Mouse (Mus musculus) MEL (cell line): Measurements from ENCODE around the gene Sox5. TPM values are rescaled to one million over a fixed set of nuclear protein-coding genes. Genes with fewer than 3 reads are reported as not detected.

Experiments used
- DNase-seq: peaks from one replicate; pipeline ENCODE4 v3.0.0; 2011; ENCODE audit warnings: low read depth, low spot score
- H3K27ac ChIP-seq: 2 replicates; pipeline ENCODE4 v1.5.1; 2012; ENCODE audit warnings: low read depth, mild to moderate bottlenecking, control low read depth, low read length, moderate library complexity; ENCODE audit not compliant: control insufficient read depth
- H3K27me3 ChIP-seq, 2 experiments: fragments of 150-350 bp in 1 of 2; sonication (generic) in 1 of 2; 2 replicates each; pipeline ENCODE4 v1.6.1; 2012; ENCODE audit warnings: low read length in 2 of 2, mild to moderate bottlenecking in 2 of 2, improper control_type of control experiment in 1 of 2, moderate library complexity in 1 of 2; ENCODE audit not compliant: insufficient read depth in 2 of 2, control insufficient read depth in 1 of 2
- H3K36me3 ChIP-seq, 2 experiments: 2 replicates each; pipeline ENCODE4 v1.6.1; 2012 to 2014; ENCODE audit warnings: low read length in 2 of 2, improper control_type of control experiment in 1 of 2, inconsistent platforms in 1 of 2, mild to moderate bottlenecking in 1 of 2; ENCODE audit not compliant: insufficient read depth in 2 of 2, control insufficient read depth in 1 of 2
- H3K4me1 ChIP-seq, 2 experiments: fragments of 150-350 bp in 1 of 2; sonication (generic) in 1 of 2; 2 replicates each; pipeline ENCODE4 v1.6.1; 2012; ENCODE audit warnings: low read length in 2 of 2, improper control_type of control experiment in 1 of 2, mild to moderate bottlenecking in 1 of 2; ENCODE audit not compliant: insufficient read depth in 2 of 2, control insufficient read depth in 1 of 2
- H3K4me3 ChIP-seq, 2 experiments: fragments of 150-350 bp in 1 of 2; sonication (generic) in 1 of 2; 2 replicates each; pipeline ENCODE4 v1.5.1; 2012; ENCODE audit warnings: low read depth in 2 of 2, low read length in 2 of 2, mild to moderate bottlenecking in 2 of 2, moderate library complexity in 2 of 2, control low read depth in 1 of 2, improper control_type of control experiment in 1 of 2; ENCODE audit not compliant: control insufficient read depth in 1 of 2, insufficient read depth in 1 of 2
- H3K79me2 ChIP-seq: 2 replicates; pipeline ENCODE4 v1.6.1; 2012; ENCODE audit warnings: mild to moderate bottlenecking, low read length, moderate library complexity; ENCODE audit not compliant: control insufficient read depth, poor library complexity, insufficient read depth
- H3K9ac ChIP-seq: 2 replicates; pipeline ENCODE4 v1.6.1; 2012; ENCODE audit warnings: low read depth, mild to moderate bottlenecking, control low read depth, low read length, moderate library complexity; ENCODE audit not compliant: control insufficient read depth, poor library complexity, severe bottlenecking
- H3K9me3 ChIP-seq: fragments of 150-350 bp; sonication (generic); replicated peaks from 2 replicates; pipeline ENCODE4 v1.6.1; 2012; ENCODE audit warnings: mild to moderate bottlenecking, low read length, improper control_type of control experiment, moderate library complexity; ENCODE audit not compliant: insufficient read depth
- BHLHE40 ChIP-seq: IDR thresholded peaks from 2 replicates; pipeline ENCODE4 v1.6.1; 2012; ENCODE audit warnings: low read depth, mild to moderate bottlenecking, inconsistent platforms, low read length, improper control_type of control experiment, borderline replicate concordance
- CHD2 ChIP-seq: IDR thresholded peaks from 2 replicates; pipeline ENCODE4 v1.6.1; 2011; ENCODE audit warnings: low read length, improper control_type of control experiment
- CTCF ChIP-seq, 3 experiments: IDR thresholded peaks in 2 of 3; conservative IDR thresholded peaks in 1 of 3; 2 replicates each; pipeline ENCODE4 v1.5.1; 2011 to 2012; ENCODE audit warnings: low read length in 3 of 3, low read depth in 2 of 3, mild to moderate bottlenecking in 2 of 3, improper control_type of control experiment in 1 of 3, inconsistent platforms in 1 of 3, mixed read lengths in 1 of 3, moderate library complexity in 1 of 3; ENCODE audit not compliant: control insufficient read depth in 1 of 3, insufficient read depth in 1 of 3, poor library complexity in 1 of 3, severe bottlenecking in 1 of 3
- GABPA ChIP-seq: IDR thresholded peaks from 2 replicates; pipeline ENCODE4 v1.6.1; 2012; ENCODE audit warnings: low read depth, mild to moderate bottlenecking, inconsistent platforms, low read length, improper control_type of control experiment, moderate library complexity
- GATA1 ChIP-seq: IDR thresholded peaks from 2 replicates; pipeline ENCODE4 v1.6.1; 2011; ENCODE audit warnings: low read depth, low read length, improper control_type of control experiment
- KAT2A ChIP-seq: conservative IDR thresholded peaks from 2 replicates; pipeline ENCODE4 v1.6.1; 2012; ENCODE audit warnings: low read depth, low read length, improper control_type of control experiment, inconsistent platforms
- MEF2A ChIP-seq: IDR thresholded peaks from 2 replicates; pipeline ENCODE4 v1.6.1; 2014; ENCODE audit warnings: low read depth, mild to moderate bottlenecking, inconsistent platforms, low read length, improper control_type of control experiment; ENCODE audit not compliant: poor library complexity, insufficient replicate concordance, severe bottlenecking; ENCODE audit errors: extremely low read depth
- MXI1 ChIP-seq: IDR thresholded peaks from 2 replicates; pipeline ENCODE4 v1.6.1; 2011; ENCODE audit warnings: mild to moderate bottlenecking, low read depth, low read length, improper control_type of control experiment
- MYB ChIP-seq: IDR thresholded peaks from 2 replicates; pipeline ENCODE4 v1.6.1; 2011; ENCODE audit warnings: mild to moderate bottlenecking, low read depth, low read length, improper control_type of control experiment
- MYC ChIP-seq: IDR thresholded peaks from 2 replicates; pipeline ENCODE4 v1.6.1; 2011; ENCODE audit warnings: low read depth, mild to moderate bottlenecking, low read length, improper control_type of control experiment, moderate library complexity
- NRF1 ChIP-seq: IDR thresholded peaks from 2 replicates; pipeline ENCODE4 v1.6.1; 2014; ENCODE audit warnings: low read depth, mild to moderate bottlenecking, inconsistent platforms, low read length, improper control_type of control experiment, moderate library complexity; ENCODE audit not compliant: poor library complexity, insufficient read depth, severe bottlenecking
- POLR2A ChIP-seq, 2 experiments: IDR thresholded peaks; 2 replicates each; pipeline ENCODE4 v1.6.1; 2011 to 2012; ENCODE audit warnings: low read length in 2 of 2, mild to moderate bottlenecking in 2 of 2, control low read depth in 1 of 2, improper control_type of control experiment in 1 of 2, low read depth in 1 of 2, moderate library complexity in 1 of 2; ENCODE audit not compliant: control insufficient read depth in 1 of 2, insufficient read depth in 1 of 2, poor library complexity in 1 of 2
- POLR2AphosphoS2 ChIP-seq: IDR thresholded peaks from 2 replicates; pipeline ENCODE4 v1.6.1; 2011; ENCODE audit warnings: low read length, improper control_type of control experiment
- RAD21 ChIP-seq: IDR thresholded peaks from 2 replicates; pipeline ENCODE4 v1.6.1; 2011; ENCODE audit warnings: mild to moderate bottlenecking, low read depth, low read length, improper control_type of control experiment
- RCOR1 ChIP-seq: IDR thresholded peaks from 2 replicates; pipeline ENCODE4 v1.6.1; 2012; ENCODE audit warnings: low read depth, mild to moderate bottlenecking, inconsistent platforms, low read length, improper control_type of control experiment
- SMC3 ChIP-seq: IDR thresholded peaks from 2 replicates; pipeline ENCODE4 v1.6.1; 2011; ENCODE audit warnings: low read depth, low read length, improper control_type of control experiment
- TAL1 ChIP-seq: IDR thresholded peaks from 2 replicates; pipeline ENCODE4 v1.6.1; 2012; ENCODE audit warnings: mild to moderate bottlenecking, inconsistent platforms, low read length, moderate library complexity, mixed read lengths
- TBP ChIP-seq: IDR thresholded peaks from 2 replicates; pipeline ENCODE4 v1.8.0; 2011; ENCODE audit warnings: low read depth, low read length, improper control_type of control experiment
- TCF12 ChIP-seq: IDR thresholded peaks from 2 replicates; pipeline ENCODE4 v1.6.1; 2014; ENCODE audit warnings: low read depth, mild to moderate bottlenecking, inconsistent platforms, low read length, improper control_type of control experiment, moderate library complexity
- USF1 ChIP-seq: IDR thresholded peaks from 2 replicates; pipeline ENCODE4 v1.6.1; 2014; ENCODE audit warnings: low read depth, mild to moderate bottlenecking, inconsistent platforms, low read length, improper control_type of control experiment, moderate library complexity
- polyA plus RNA-seq, 2 experiments: library from polyadenylated mRNA; stranded (reverse) in 1 of 2; unstranded in 1 of 2; fragments of >175 nt in 1 of 2; fragments of >200 nt in 1 of 2; gene quantifications; 2 replicates each; pipeline versions ENCODE4 v1.2.1 to v1.2.4; 2012; ENCODE audit warnings: low replicate concordance in 2 of 2, low read depth in 1 of 2; ENCODE audit not compliant: insufficient read length in 2 of 2, insufficient read depth in 1 of 2, missing spikeins in 1 of 2
- total RNA-seq: library from RNA; depleted of rRNA; stranded (reverse); fragments of 300-350 nt; gene quantifications from 2 replicates; pipeline ENCODE4 v1.2.3, GENCODE M21; 2012

The Sox5 gene
- total and polyA plus RNA-seq, 3 experiments, result 0.19 to 3.0 TPM; not detected in 1

- no peak for DNase-seq
- Histone ChIP-seq H3K27me3 (no peaks in the 10 kb centered on the region), H3K79me2 (no peaks in the 10 kb centered on the region), H3K9ac (no peak overlapping the region), H3K4me1 (no peaks in the 10 kb centered on the region), H3K36me3 (no peaks in the 10 kb centered on the region), H3K9me3 (no peaks in the 10 kb centered on the region), H3K4me3 (no peak overlapping the region), H3K27ac (no peak overlapping the region)
- TF ChIP-seq MXI1 (no peak), GATA1 (no peak), USF1 (no peak), BHLHE40 (no peak), TAL1 (no peak), MYC (no peak), GABPA (no peak), MYB (no peak), RAD21 (no peak), KAT2A (no peak)
These were observed 813.9 kb downstream of the Sox5 start for GRCm38 (mm10) chr6:143967724-143968400.

GRCm38 (mm10) chr6:143960487-143960886 lies 821.3 kb downstream of the Sox5 start:
- Histone ChIP-seq H3K79me2 (no peaks in the 10 kb centered on the region), H3K36me3 (no peaks in the 10 kb centered on the region), H3K4me1 (no peaks in the 10 kb centered on the region), H3K27ac (no peak overlapping the region), H3K27me3 (no peaks in the 10 kb centered on the region), H3K9ac (no peak overlapping the region), H3K9me3 (no peaks in the 10 kb centered on the region), H3K4me3 (no peak overlapping the region)
- TF ChIP-seq MYC (no peak), SMC3 (no peak), MEF2A (no peak), RAD21 (no peak), GABPA (no peak), TBP (no peak), TCF12 (no peak)
- DNase-seq, result no peak

GRCm38 (mm10) chr6:143960081-143960480 lies 821.7 kb downstream of the Sox5 start:
- no peaks in the 10 kb centered on the region for H3K27me3 ChIP-seq
- no peaks in the 10 kb centered on the region for H3K4me1 ChIP-seq
- H3K36me3 ChIP-seq, result no peaks in the 10 kb centered on the region
- H3K4me3 ChIP-seq, result no peak overlapping the region
- H3K79me2 ChIP-seq, result no peaks in the 10 kb centered on the region
- no peak overlapping the region for H3K27ac ChIP-seq
- no peak for DNase-seq
- TF ChIP-seq CHD2 (no peak), KAT2A (no peak), GATA1 (no peak), MXI1 (no peak), SMC3 (no peak), POLR2AphosphoS2 (no peak), CTCF (IDR thresholded peaks at IDR 0.05 in 2 of 3, conservative IDR thresholded peaks at IDR 0.05 in 1 of 3; ENCODE audit: control insufficient read depth in 1 of 3, insufficient read depth in 1 of 3, low read depth in 2 of 3, low read length in 3 of 3, poor library complexity in 1 of 3, severe bottlenecking in 1 of 3) (no peak), NRF1 (no peak), POLR2A (IDR thresholded peaks at IDR 0.05; ENCODE audit: control insufficient read depth in 1 of 2, insufficient read depth in 1 of 2, low read depth in 1 of 2, low read length in 2 of 2, poor library complexity in 1 of 2) (no peak), RCOR1 (no peak)
- no peak overlapping the region for H3K9ac ChIP-seq
- H3K9me3 ChIP-seq, result no peaks in the 10 kb centered on the region
